Mouse (Mus musculus) left cerebral cortex, adult 8-10 months (tissue): ENCODE data around the gene Ncl. TPM values are rescaled to one million over a fixed set of nuclear protein-coding genes. Genes with fewer than 3 reads are reported as not detected.
"Not testable (repeated sequence)": the region's sequence is repeated elsewhere in the genome, so short reads cannot be mapped to it uniquely, and the experiment has no call there.

Experiments
- DNase-seq, 2 experiments: peaks; one replicate each; pipeline ENCODE4 v3.0.0; 2022; ENCODE audit warnings: low spot score in 2 of 2
- total RNA-seq, 4 experiments: library from RNA; stranded (reverse); gene quantifications; 2 replicates each; pipeline ENCODE4 v1.2.4; 2022

Ncl gene
- total RNA-seq, 4 experiments from 2014 or later, result 151 to 166 (median 164) TPM

- DNase-seq, result no peak
Measured at GRCm38 (mm10) chr1:86360441-86360840, 1.2 kb upstream of the Ncl start.

- peak in 1 of 2 experiments; percentile 22 for DNase-seq
Measured at GRCm38 (mm10) chr1:86359798-86360179, 589 bp upstream of the Ncl start.

- no peak for DNase-seq
Measured at GRCm38 (mm10) chr1:86358229-86358905, 833 bp downstream of the Ncl start.

- DNase-seq, result no peak
Measured at GRCm38 (mm10) chr1:86354186-86354585, 5.0 kb downstream of the Ncl start.

- DNase-seq, result no peak
Measured at GRCm38 (mm10) chr1:86350576-86350975, 8.6 kb downstream of the Ncl start.

GRCm38 (mm10) chr1:86349696-86350095 is 9.5 kb downstream of the Ncl start:
- DNase-seq, result no peak

GRCm38 (mm10) chr1:86349201-86349600 is 10.0 kb downstream of the Ncl start:
- DNase-seq, result no peak

GRCm38 (mm10) chr1:86348801-86349200 is 10.4 kb downstream of the Ncl start:
- DNase-seq, result no peak

GRCm38 (mm10) chr1:86348083-86348482 is 11.1 kb downstream of the Ncl start:
- DNase-seq, result no peak

- DNase-seq, result no peak
Measured at GRCm38 (mm10) chr1:86347716-86348045, 11.5 kb downstream of the Ncl start.

GRCm38 (mm10) chr1:86346851-86347715 is 12.1 kb downstream of the Ncl start:
- DNase-seq, result no peak

- DNase-seq, result no peak
Measured at GRCm38 (mm10) chr1:86345956-86346355, 13.2 kb downstream of the Ncl start.

- DNase-seq, result no peak
Measured at GRCm38 (mm10) chr1:86345069-86345468, 14.1 kb downstream of the Ncl start.

- no peak for DNase-seq
Measured at GRCm38 (mm10) chr1:86343969-86344861, 15.0 kb downstream of the Ncl start.

- no peak for DNase-seq
Measured at GRCm38 (mm10) chr1:86343087-86343645, 16.0 kb downstream of the Ncl start.

- no peak for DNase-seq
Measured at GRCm38 (mm10) chr1:86342371-86342770, 16.8 kb downstream of the Ncl start.

GRCm38 (mm10) chr1:86341096-86341495 is 18.1 kb downstream of the Ncl start:
- not testable (repeated sequence) for DNase-seq

GRCm38 (mm10) chr1:86339156-86339812 is 19.9 kb downstream of the Ncl start:
- peak; percentile 25 to 55 for DNase-seq

GRCm38 (mm10) chr1:86336330-86336729 is 22.9 kb downstream of the Ncl start:
- no peak for DNase-seq

- no peak for DNase-seq
Measured at GRCm38 (mm10) chr1:86320822-86321413, 38.3 kb downstream of the Ncl start.

GRCm38 (mm10) chr1:86313772-86314125 is 45.5 kb downstream of the Ncl start:
- DNase-seq, result no peak
